Mouse (Mus musculus) myocyte (in vitro differentiated cells): ENCODE results near the gene Tmem86b.

ENCODE experiments used
- MAX ChIP-seq: IDR thresholded peaks from one replicate; pipeline ENCODE4 v1.6.1; 2011; ENCODE audit warnings: low read depth, mild to moderate bottlenecking, control low read depth
- TCF12 ChIP-seq: IDR thresholded peaks from one replicate; pipeline ENCODE4 v1.6.1; 2011; ENCODE audit warnings: mild to moderate bottlenecking, control low read depth; ENCODE audit not compliant: poor library complexity, insufficient read depth, severe bottlenecking

DNA sequence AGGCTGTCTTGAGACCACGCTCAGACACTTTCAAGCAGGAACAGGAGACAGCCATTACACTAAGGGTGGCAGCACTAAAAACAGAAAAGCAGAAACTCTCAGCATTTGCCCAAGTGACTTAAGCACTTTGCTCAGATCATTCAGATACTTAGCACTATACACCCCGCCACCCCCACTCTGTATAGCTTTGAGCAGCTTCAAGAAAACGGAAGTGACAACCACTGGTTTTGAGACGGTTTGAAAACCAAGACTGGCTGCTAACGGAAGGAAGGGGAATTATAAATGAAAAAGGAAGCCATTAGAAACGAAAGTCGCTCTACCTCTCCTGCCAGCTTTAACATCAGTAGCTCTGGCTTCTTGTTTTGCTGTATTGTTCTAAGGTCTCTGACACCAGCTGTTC, 22.6 kb upstream of the Tmem86b start:
- TF ChIP-seq TCF12 = no peak
- TF ChIP-seq MAX = no peak
